8 mouse cellular contexts compared by ENCODE assay signal in genomic region chr4:101292028-101292735, GRCm38 (mm10). TPM values are rescaled to one million over a fixed set of nuclear protein-coding genes. Genes with fewer than 3 reads are reported as not detected.
DNase-seq lines count a peak whose midpoint lies in the region; ATAC-seq and TF ChIP-seq lines count a peak whose summit lies in the region.

No protein-coding gene starts in this region.

- 0 out of 2 replicates have a peak, but pooled peaks have one; percentile 26 for TF ChIP-seq CTCF in kidney, adult 2 months (conservative IDR thresholded peaks at IDR 0.05; ENCODE audit: insufficient read depth, insufficient read length, low read depth, low read length)

- peaks cover 18% of the 10 kb centered on the region for H3K27me3 ChIP-seq in embryonic facial prominence, embryonic 12.5 days
- H3K27me3 ChIP-seq in kidney, adult 2 months (replicated peaks; ENCODE audit: control insufficient read depth, insufficient read depth, low read length), result no peaks in the 10 kb centered on the region
- H3K27me3 ChIP-seq in limb, embryonic 13.5 days, result peaks cover 35% of the 10 kb centered on the region
- peaks cover 33% of the 10 kb centered on the region for H3K27me3 ChIP-seq in midbrain, embryonic 15.5 days (replicated peaks)

- peak overlapping the region; percentile 47 for H3K4me3 ChIP-seq in embryonic facial prominence, embryonic 12.5 days
- peak overlapping the region; percentile 54 for H3K4me3 ChIP-seq in kidney, adult 2 months (ENCODE audit: insufficient read depth, low read depth, low read length)
- peak overlapping the region; percentile 47 for H3K4me3 ChIP-seq in limb, embryonic 13.5 days
- H3K4me3 ChIP-seq in midbrain, embryonic 15.5 days, result peak overlapping the region; percentile 46

- 2% methylated on average over 41 of the region's 41 CpGs for WGBS in embryonic facial prominence, embryonic 12.5 days
- 4% methylated on average over 41 of the region's 41 CpGs for WGBS in kidney, adult 2 months
- WGBS in limb, embryonic 13.5 days, result 1% methylated on average over 41 of the region's 41 CpGs
- 1% methylated on average over 41 of the region's 41 CpGs for WGBS in midbrain, embryonic 15.5 days

- no peaks in the 10 kb centered on the region for H3K9me3 ChIP-seq in embryonic facial prominence, embryonic 12.5 days
- H3K9me3 ChIP-seq in limb, embryonic 13.5 days, result no peaks in the 10 kb centered on the region
- no peaks in the 10 kb centered on the region for H3K9me3 ChIP-seq in midbrain, embryonic 15.5 days

- peak; percentile 59; the same call in 1 of the 2 replicates for ATAC-seq in embryonic facial prominence, embryonic 12.5 days (ENCODE audit: insufficient number of reproducible peaks, insufficient read depth, low FRiP score, low TSS enrichment)
- peak; percentile 88 for ATAC-seq in limb, embryonic 13.5 days (ENCODE audit: low FRiP score, low read depth)
- peak; percentile 65; the same call in 1 of the 2 replicates for ATAC-seq in midbrain, embryonic 15.5 days (replicated peaks)

- H3K9ac ChIP-seq in embryonic facial prominence, embryonic 12.5 days, result peak overlapping the region; percentile 56
- H3K9ac ChIP-seq in limb, embryonic 13.5 days, result peak overlapping the region; percentile 67
- H3K9ac ChIP-seq in midbrain, embryonic 15.5 days, result peak overlapping the region; percentile 48

- peaks cover 7% of the 10 kb centered on the region for H3K4me1 ChIP-seq in embryonic facial prominence, embryonic 12.5 days
- peaks cover 15% of the 10 kb centered on the region for H3K4me1 ChIP-seq in kidney, adult 2 months (ENCODE audit: control insufficient read depth, insufficient read depth, low read length)
- H3K4me1 ChIP-seq in limb, embryonic 13.5 days, result peaks cover 22% of the 10 kb centered on the region
- peaks cover 15% of the 10 kb centered on the region for H3K4me1 ChIP-seq in midbrain, embryonic 15.5 days

- DNase-seq in layer of hippocampus, adult 11-12 months (ENCODE audit: low spot score), result peak; percentile 85
- DNase-seq in layer of hippocampus, adult 9-10 months (ENCODE audit: low spot score), result no peak
- DNase-seq in heart, adult 18-20 months, result peak; percentile 92 to 97
- DNase-seq in kidney, adult 2 months, result peak; percentile 97
- peak; percentile 69 to 88 for DNase-seq in spleen, postnatal 10 days (ENCODE audit: low spot score in 2 of 2)

- H3K36me3 ChIP-seq in embryonic facial prominence, embryonic 12.5 days, result no peaks in the 10 kb centered on the region
- H3K36me3 ChIP-seq in kidney, adult 2 months (ENCODE audit: control insufficient read depth, insufficient read depth, low read length), result no peaks in the 10 kb centered on the region
- no peaks in the 10 kb centered on the region for H3K36me3 ChIP-seq in limb, embryonic 13.5 days
- no peaks in the 10 kb centered on the region for H3K36me3 ChIP-seq in midbrain, embryonic 15.5 days (replicated peaks)

- peak overlapping the region; percentile 78 for H3K4me2 ChIP-seq in embryonic facial prominence, embryonic 12.5 days (replicated peaks)
- H3K4me2 ChIP-seq in limb, embryonic 13.5 days (replicated peaks), result peak overlapping the region; percentile 88
- H3K4me2 ChIP-seq in midbrain, embryonic 15.5 days, result peak overlapping the region; percentile 93

- TF ChIP-seq POLR2A in kidney, adult 2 months (IDR thresholded peaks at IDR 0.05; ENCODE audit: low read depth, low read length), result peak; percentile 33

- H3K27ac ChIP-seq in embryonic facial prominence, embryonic 12.5 days, result no peak overlapping the region; the same call in 1 of the 2 replicates
- peak overlapping the region; percentile 94 for H3K27ac ChIP-seq in kidney, adult 2 months (ENCODE audit: insufficient read depth, low read depth, low read length)
- peak overlapping the region; percentile 79 for H3K27ac ChIP-seq in limb, embryonic 13.5 days
- H3K27ac ChIP-seq in midbrain, embryonic 15.5 days, result peak overlapping the region; percentile 42; the same call in 1 of the 2 replicates

RNA-seq across cellular contexts. Expression of gene Jak1, which starts 27.1 kb away (rescaled TPM):
- polyA plus RNA-seq in embryonic facial prominence, embryonic 12.5 days (2016; fragmentation: Nextera tagmentation; extraction: Ambion mirVana), result 68.9 and 74.8 TPM in 2 replicates
- 100 to 1,000 TPM in 1 of 2 experiments, 10 to 100 TPM in 1; 91.2 to 102 TPM for total RNA-seq in heart, adult 18-20 months (2021)
- polyA plus RNA-seq in kidney, adult 2 months (2012; rRNA removed), result 38.5 and 46.5 TPM in 2 replicates
- polyA plus RNA-seq in limb, embryonic 13.5 days (2015; fragmentation: Nextera tagmentation; extraction: Ambion mirVana), result 77.2 and 88.0 TPM in 2 replicates
- 71.5 and 73.0 TPM in 2 replicates for polyA plus RNA-seq in midbrain, embryonic 15.5 days (2015; fragmentation: Nextera tagmentation; extraction: Ambion mirVana)
